Mouse (Mus musculus) heart, adult 2 months (tissue): ENCODE measurements around the gene Sfswap. TPM values are rescaled to one million over a fixed set of nuclear protein-coding genes. Genes with fewer than 3 reads are reported as not detected.
"Not testable (repeated sequence)": the region's sequence is repeated elsewhere in the genome, so short reads cannot be mapped to it uniquely, and the experiment has no call there.

Source experiments
- DNase-seq, 2 experiments: peaks; one replicate each; pipeline ENCODE4 v3.0.0; 2021
- H3K27ac ChIP-seq: fragments of 200-600 bp; 2 replicates; pipeline ENCODE4 v1.8.1; 2022
- H3K27me3 ChIP-seq: fragments of 200-500 bp; 2 replicates; pipeline ENCODE4 v1.6.1; 2012; ENCODE audit warnings: mild to moderate bottlenecking, low read length, inconsistent platforms, mixed read lengths; ENCODE audit not compliant: control insufficient read depth, insufficient read depth
- H3K36me3 ChIP-seq: fragments of 200-500 bp; 2 replicates; pipeline ENCODE4 v1.6.1; 2012; ENCODE audit warnings: low read length, inconsistent platforms; ENCODE audit not compliant: control insufficient read depth, insufficient read depth
- H3K4me1 ChIP-seq: fragments of 200-500 bp; 2 replicates; pipeline ENCODE4 v1.6.1; 2011; ENCODE audit warnings: low read length; ENCODE audit not compliant: control insufficient read depth, insufficient read depth
- H3K4me3 ChIP-seq: fragments of 200-600 bp; 2 replicates; pipeline ENCODE4 v1.8.1; 2022
- H3K79me2 ChIP-seq: fragments of 200-500 bp; replicated peaks from 2 replicates; pipeline ENCODE4 v1.6.1; 2012; ENCODE audit warnings: mild to moderate bottlenecking, inconsistent platforms, low read length, moderate library complexity, mixed read lengths; ENCODE audit not compliant: control insufficient read depth, insufficient read depth
- H3K9ac ChIP-seq: fragments of 200-500 bp; 2 replicates; pipeline ENCODE4 v1.6.1; 2012; ENCODE audit warnings: low read depth, mild to moderate bottlenecking, control low read depth, inconsistent platforms, low read length, mixed read lengths
- CTCF ChIP-seq: fragments of 200-600 bp; IDR thresholded peaks from 2 replicates; pipeline ENCODE4 v1.8.1; 2022; ENCODE audit warnings: antibody characterized with exemption, mild to moderate bottlenecking, moderate library complexity
- EP300 ChIP-seq: fragments of 200-500 bp; IDR thresholded peaks from 2 replicates; pipeline ENCODE4 v1.6.1; 2011; ENCODE audit warnings: low read depth, low read length, control low read depth; ENCODE audit not compliant: insufficient read depth
- POLR2A ChIP-seq: fragments of 200-500 bp; IDR thresholded peaks from 2 replicates; pipeline ENCODE4 v1.6.1; 2011; ENCODE audit warnings: mild to moderate bottlenecking, low read depth, low read length, control low read depth; ENCODE audit not compliant: insufficient read depth
- WGBS: fragments of 180-500 bp; shearing (Covaris S2); methylation state at CpG from one replicate; pipeline ENCODE4 v1.1.7; 2018; 5-methylcytosine and 5-hydroxymethylcytosine counted together
- intact Hi-C: fragments of 180-260 bp; cut with DNase I; formaldehyde crosslinking; loops from one replicate; pipeline ENCODE4 v1.15.1; 2025
- polyA plus RNA-seq: library from polyadenylated mRNA; depleted of rRNA; stranded (reverse); fragments of >200 nt; gene quantifications from 2 replicates; pipeline ENCODE4 v1.2.3, GENCODE M21; 2012
- total RNA-seq, 2 experiments: library from RNA; stranded (reverse); gene quantifications; 2 replicates each; pipeline ENCODE4 v1.2.3; 2021

Sfswap gene
- total and polyA plus RNA-seq, 3 experiments = 24.1 to 33.1 (median 25.9) TPM

GRCm38 (mm10) chr5:129458541-129458940 lies 42.5 kb upstream of the Sfswap start:
- DNase-seq = no peak
- H3K4me3 ChIP-seq = no peak overlapping the region
- TF ChIP-seq CTCF (no peak), EP300 (no peak), POLR2A (no peak)
- peaks cover 10% of the 10 kb centered on the region for H3K4me1 ChIP-seq
- 67% methylated on average over 3 of the region's 3 CpGs for WGBS
- H3K9ac ChIP-seq = no peak overlapping the region
- intact Hi-C loops = no loop called here
- no peak overlapping the region for H3K27ac ChIP-seq
- no peaks in the 10 kb centered on the region for H3K79me2 ChIP-seq
- no peaks in the 10 kb centered on the region for H3K36me3 ChIP-seq
- H3K27me3 ChIP-seq = no peaks in the 10 kb centered on the region

DNA sequence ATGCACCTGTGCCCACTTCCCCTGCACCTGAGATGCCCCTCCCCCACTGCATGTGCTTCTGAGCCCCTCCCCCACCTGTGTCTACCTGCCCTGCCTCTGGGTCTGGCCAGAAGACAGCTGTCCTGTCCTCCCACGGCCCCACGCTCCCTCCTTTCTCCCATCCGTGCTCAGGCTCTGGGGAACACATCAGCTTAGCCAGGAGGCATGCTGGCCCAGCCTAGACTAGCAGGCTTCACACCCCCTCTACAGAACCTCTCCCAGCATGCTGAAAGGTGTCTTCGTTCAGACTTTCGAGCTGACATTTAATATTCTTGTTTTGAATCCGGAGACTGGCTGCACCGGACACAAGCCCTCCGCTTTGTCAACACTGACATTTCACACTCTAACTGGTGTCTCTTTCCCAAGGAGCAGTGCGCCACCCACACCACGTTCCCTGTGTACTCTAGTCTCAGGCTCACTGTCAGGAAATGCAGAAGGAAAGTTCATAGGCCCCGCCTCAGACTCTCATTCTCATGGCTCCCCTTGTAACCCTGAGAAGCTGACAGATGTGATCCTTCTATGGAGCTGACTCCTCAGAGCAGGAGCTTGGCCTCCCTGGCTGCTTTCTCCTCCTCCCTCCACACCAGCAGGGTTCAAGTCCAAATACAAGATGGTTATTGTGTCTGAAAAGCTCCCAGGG lies 40.1 kb upstream of the Sfswap start:
- TF ChIP-seq CTCF = no peak
- DNase-seq = no peak
- Histone ChIP-seq H3K27me3 (no peaks in the 10 kb centered on the region), H3K27ac (no peak overlapping the region), H3K9ac (no peak overlapping the region), H3K4me1 (peaks cover 6% of the 10 kb centered on the region; the same call in 1 of the 2 replicates), H3K36me3 (no peaks in the 10 kb centered on the region), H3K79me2 (no peaks in the 10 kb centered on the region), H3K4me3 (no peak overlapping the region)
- intact Hi-C loops = loop anchor here (5.0 kb wide), 1 partner anchor 36 kb away; no protein-coding TSS in a partner anchor
- 36% methylated on average over 11 of the region's 11 CpGs for WGBS

DNA sequence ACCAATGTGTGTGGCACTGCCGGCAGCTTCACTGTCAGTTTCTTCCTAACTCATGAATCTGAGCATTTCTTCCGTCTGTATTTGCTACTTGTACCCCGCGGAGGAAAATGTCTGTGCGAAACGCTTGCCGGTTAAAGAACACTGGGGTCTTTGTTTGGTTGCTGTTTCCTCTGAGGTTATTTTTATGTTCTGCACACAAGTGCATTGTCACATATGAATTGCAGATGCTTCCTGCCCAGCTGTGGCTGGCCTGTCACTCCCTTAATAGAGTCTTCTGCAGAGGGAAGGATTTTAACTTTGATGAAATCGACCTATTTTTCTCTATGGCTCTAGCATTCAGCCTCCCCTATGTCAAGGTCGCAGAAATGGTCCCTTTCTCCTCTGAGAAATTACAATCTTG lies 37.4 kb upstream of the Sfswap start:
- 0 out of 2 replicates have a peak overlapping the region, but pooled peaks have one; percentile 14 for H3K9ac ChIP-seq

GRCm38 (mm10) chr5:129465788-129466187 lies 35.2 kb upstream of the Sfswap start:
- no peak overlapping the region for H3K9ac ChIP-seq
- H3K27ac ChIP-seq = no peak overlapping the region
- DNase-seq = no peak
- 94% methylated on average over 2 of the region's 2 CpGs for WGBS
- H3K79me2 ChIP-seq = no peaks in the 10 kb centered on the region
- H3K4me1 ChIP-seq = peaks cover 3% of the 10 kb centered on the region; the same call in 1 of the 2 replicates
- no peaks in the 10 kb centered on the region for H3K36me3 ChIP-seq
- no peak overlapping the region for H3K4me3 ChIP-seq
- TF ChIP-seq POLR2A (no peak), EP300 (no peak), CTCF (no peak)
- no peaks in the 10 kb centered on the region; the same call in 1 of the 2 replicates for H3K27me3 ChIP-seq
- intact Hi-C loops = no loop called here

More for the DNA sequence above, 37.4 kb upstream of the Sfswap start:
- peak overlapping the region; percentile 66 for H3K27ac ChIP-seq
- not testable (repeated sequence) for H3K27me3 ChIP-seq, H3K79me2 ChIP-seq, H3K36me3 ChIP-seq, H3K4me1 ChIP-seq, H3K4me3 ChIP-seq, DNase-seq
- WGBS = 27% methylated on average over 9 of the region's 9 CpGs
- TF ChIP-seq POLR2A = 0 out of 2 replicates have a peak, but pooled peaks have one; percentile 12
- intact Hi-C loops = loop anchor here (5.0 kb wide), 1 partner anchor 34 kb away; no protein-coding TSS in a partner anchor

DNA sequence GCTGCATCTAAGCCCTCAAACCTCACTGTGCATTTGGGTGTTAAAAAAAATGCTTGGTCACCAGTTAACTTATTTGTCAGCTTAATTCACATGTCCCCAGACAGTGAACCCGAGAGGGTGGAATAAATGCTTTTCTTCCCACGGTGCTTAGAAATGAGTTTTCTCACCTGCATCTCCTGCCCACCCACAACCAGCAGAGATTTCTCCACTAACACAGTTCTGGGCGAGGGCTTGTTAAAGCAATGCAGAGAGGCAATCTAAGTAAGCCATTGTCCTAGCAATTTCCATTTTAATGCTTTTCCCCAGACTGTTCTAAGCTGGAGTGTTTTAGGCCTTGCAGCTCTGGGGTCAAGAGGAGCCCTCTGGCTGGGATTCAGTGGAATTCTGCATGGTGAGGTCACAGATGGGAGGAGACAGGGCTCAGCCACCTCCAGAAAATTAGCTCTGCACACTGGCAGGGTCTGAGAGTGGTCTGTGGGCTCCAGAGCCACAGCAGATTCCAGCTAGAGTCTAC lies 25.4 kb upstream of the Sfswap start:
- Histone ChIP-seq H3K4me1 (no peaks in the 10 kb centered on the region), H3K79me2 (no peaks in the 10 kb centered on the region), H3K27me3 (no peaks in the 10 kb centered on the region), H3K4me3 (no peak overlapping the region), H3K9ac (no peak overlapping the region), H3K36me3 (no peaks in the 10 kb centered on the region), H3K27ac (no peak overlapping the region)
- no peak for DNase-seq
- 72% methylated on average over 3 of the region's 3 CpGs for WGBS
- TF ChIP-seq POLR2A (no peak), CTCF (no peak), EP300 (no peak)
- intact Hi-C loops = no loop called here

DNA sequence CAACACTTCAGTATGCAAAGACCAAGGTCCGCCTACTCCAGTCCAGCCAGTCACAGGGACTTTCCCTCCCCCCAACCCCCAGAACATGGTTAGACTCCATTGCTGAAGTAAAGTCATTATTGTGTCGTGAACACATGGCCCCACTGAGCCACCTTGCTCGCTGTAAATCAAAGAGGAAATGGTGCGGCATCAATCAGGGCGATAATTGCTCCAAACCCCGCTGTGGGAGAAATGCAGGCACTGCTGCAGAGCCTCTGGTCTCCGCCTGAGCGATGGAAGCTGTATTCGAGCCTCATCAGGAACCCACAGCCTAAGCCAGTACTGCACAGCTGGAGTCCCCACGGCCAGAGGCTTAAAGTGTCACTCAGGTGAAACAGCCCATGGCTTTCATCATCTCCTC lies 11.1 kb upstream of the Sfswap start:
- TF ChIP-seq CTCF = no peak
- TF ChIP-seq POLR2A = no peak
- TF ChIP-seq EP300 = no peak
- no peak for DNase-seq
- no peak overlapping the region for H3K9ac ChIP-seq
- H3K27ac ChIP-seq = no peak overlapping the region
- 0 out of 2 replicates have a peak, but pooled peaks cover 2% of the 10 kb centered on the region for H3K27me3 ChIP-seq
- H3K4me1 ChIP-seq = no peaks in the 10 kb centered on the region
- WGBS = 24% methylated on average over 10 of the region's 10 CpGs
- intact Hi-C loops = no loop called here
- H3K36me3 ChIP-seq = no peaks in the 10 kb centered on the region
- no peaks in the 10 kb centered on the region for H3K79me2 ChIP-seq
- H3K4me3 ChIP-seq = no peak overlapping the region
